Mouse (Mus musculus) bone marrow macrophage, adult 2 months (primary cell): ENCODE measurements around the gene Olfr1328. TPM values are rescaled to one million over a fixed set of nuclear protein-coding genes. Genes with fewer than 3 reads are reported as not detected.
"Not testable (repeated sequence)": the region's sequence is repeated elsewhere in the genome, so short reads cannot be mapped to it uniquely, and the experiment has no call there.

Source experiments
- H3K27ac ChIP-seq: 2 replicates; pipeline ENCODE4 v1.5.1; 2012; ENCODE audit warnings: low read depth, low read length; ENCODE audit not compliant: insufficient read depth
- H3K4me1 ChIP-seq: 2 replicates; pipeline ENCODE4 v1.6.1; 2012; ENCODE audit warnings: low read length; ENCODE audit not compliant: control insufficient read depth, insufficient read depth
- H3K4me3 ChIP-seq: 2 replicates; pipeline ENCODE4 v1.5.1; 2012; ENCODE audit warnings: mild to moderate bottlenecking, low read length, moderate library complexity; ENCODE audit not compliant: insufficient read depth
- CTCF ChIP-seq: IDR thresholded peaks from 2 replicates; pipeline ENCODE4 v1.5.1; 2012; ENCODE audit warnings: low read depth, mild to moderate bottlenecking, low read length, moderate library complexity
- POLR2A ChIP-seq: IDR thresholded peaks from 2 replicates; pipeline ENCODE4 v1.6.1; 2012; ENCODE audit warnings: mild to moderate bottlenecking, low read depth, low read length, borderline replicate concordance
- polyA plus RNA-seq: library from polyadenylated mRNA; stranded (reverse); fragments of >200 nt; gene quantifications from 2 replicates; pipeline ENCODE4 v1.2.4, GENCODE M21; 2012; ENCODE audit not compliant: missing spikeins, insufficient read depth, insufficient read length

The Olfr1328 gene
- not detected in 2 replicates for polyA plus RNA-seq

DNA sequence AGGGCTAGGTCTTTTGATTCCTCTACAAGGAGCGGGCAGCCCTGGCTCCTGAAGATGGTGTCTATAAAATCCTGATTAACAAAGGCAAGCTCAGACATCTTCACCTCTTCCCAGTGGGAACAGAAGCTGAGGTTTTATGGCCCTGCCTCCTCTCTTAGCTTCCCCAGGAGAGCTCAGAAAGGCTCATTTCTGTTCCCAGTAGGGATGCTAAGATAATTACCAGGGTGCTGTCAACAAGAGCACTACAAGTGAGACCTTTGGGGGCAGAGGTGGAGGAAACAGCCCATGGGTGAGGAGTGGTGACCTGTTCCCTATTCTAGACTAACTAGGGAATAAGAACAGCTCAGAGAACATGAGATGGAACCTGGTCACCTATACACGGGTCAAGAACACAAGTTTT is at the start of gene Olfr1328:
Olfr1328 (minus strand) TSS at position 101 of the 400 bp plus-strand sequence.
- no peak within 1 kb of the TSS for H3K4me3 ChIP-seq
- no peaks in the 10 kb centered on the region for H3K4me1 ChIP-seq
- H3K27ac ChIP-seq: no peak within 1 kb of the TSS
- TF ChIP-seq CTCF (no peak), POLR2A (no peak)

DNA sequence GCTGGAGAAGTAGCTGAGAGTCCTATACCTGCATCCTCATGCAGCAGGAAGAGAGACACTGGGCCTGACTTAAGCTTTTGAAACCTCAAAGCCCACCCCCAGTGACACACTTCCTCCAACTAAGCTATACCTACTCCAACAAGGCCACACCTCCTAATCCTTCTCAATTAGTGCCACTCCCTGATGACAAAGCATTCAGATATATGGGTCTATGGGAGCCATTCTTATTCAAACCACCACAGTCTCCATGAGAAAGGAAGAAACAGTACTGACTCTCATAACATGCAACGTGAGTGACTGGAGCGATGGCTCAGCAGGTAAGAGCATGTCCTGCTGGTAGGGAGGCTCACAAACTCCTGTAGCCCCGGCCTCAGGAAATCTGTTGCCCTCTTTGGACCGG is 46.9 kb upstream of the Olfr1328 start:
- H3K27ac ChIP-seq: no peak overlapping the region
- no peak for TF ChIP-seq POLR2A
- no peak for TF ChIP-seq CTCF
- no peak overlapping the region for H3K4me3 ChIP-seq
- H3K4me1 ChIP-seq: no peaks in the 10 kb centered on the region

DNA sequence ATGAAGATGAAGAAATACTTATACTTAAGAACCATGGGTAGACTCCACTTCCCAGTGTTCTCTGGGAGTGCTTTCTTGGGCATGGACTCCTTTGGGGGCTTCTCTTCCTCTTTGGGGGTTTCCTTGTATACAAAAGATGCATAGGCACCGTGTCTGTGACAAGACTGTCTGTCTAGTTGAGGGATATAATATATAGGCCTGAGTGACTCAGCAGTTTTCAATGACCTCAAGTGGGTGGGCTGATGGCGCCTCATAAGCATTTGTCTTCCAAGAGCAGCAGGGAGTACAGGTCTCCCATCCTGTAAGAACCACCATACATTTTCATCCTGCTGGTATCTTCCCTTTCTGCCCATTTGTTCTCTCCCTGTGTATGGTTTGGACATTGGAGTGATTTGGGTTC is 34.9 kb upstream of the Olfr1328 start:
- Histone ChIP-seq H3K4me3 (no peak overlapping the region), H3K4me1 (no peaks in the 10 kb centered on the region), H3K27ac (no peak overlapping the region)
- no peak for TF ChIP-seq CTCF
- TF ChIP-seq POLR2A: no peak

DNA sequence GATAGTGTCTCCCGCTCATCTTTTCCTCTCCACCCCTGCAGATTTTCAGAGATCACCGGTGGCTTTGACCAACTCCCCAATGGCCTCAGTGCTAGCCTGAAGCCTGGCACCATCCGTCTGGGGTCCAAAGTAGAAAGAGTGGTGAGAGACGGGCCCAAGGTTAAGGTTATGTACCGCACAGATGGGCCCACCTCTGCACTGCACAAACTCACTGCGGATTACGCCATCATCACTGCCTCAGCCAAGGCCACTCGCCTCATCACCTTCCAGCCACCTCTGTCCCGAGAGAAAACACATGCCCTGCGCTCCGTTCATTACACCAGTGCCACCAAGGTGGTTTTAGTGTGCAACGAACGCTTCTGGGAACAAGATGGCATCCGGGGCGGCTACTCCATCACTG is 29.3 kb upstream of the Olfr1328 start:
- TF ChIP-seq POLR2A (no peak), CTCF (no peak)
- H3K27ac ChIP-seq: no peak overlapping the region
- no peaks in the 10 kb centered on the region for H3K4me1 ChIP-seq
- H3K4me3 ChIP-seq: no peak overlapping the region

DNA sequence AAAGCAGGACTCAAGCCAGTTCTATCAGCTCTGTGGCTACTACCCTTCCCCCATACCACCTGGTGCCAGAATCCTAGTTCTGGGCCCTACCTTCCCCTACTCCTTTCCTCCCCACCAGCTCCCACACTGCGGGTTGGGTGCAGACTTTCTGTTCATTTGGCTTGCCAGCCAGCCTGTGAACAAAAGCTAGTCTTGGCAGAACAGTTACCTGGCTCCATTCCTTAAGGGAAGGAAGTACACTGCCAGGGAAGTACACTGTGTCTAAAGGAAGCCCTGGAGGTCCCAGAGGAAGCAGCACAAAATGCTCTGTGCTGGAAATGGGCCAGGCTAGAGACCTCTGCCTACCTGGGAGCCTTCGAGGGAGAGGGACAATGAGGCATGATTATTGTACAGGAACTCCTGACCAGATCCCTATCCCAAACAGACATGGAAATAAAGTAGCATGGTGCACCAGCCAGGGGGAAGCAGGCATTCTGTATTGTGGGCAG is 22.8 kb upstream of the Olfr1328 start, which contains the start of gene Lao1:
Lao1 (plus strand) TSS at position 438 of the 488 bp plus-strand sequence.
- H3K4me1 ChIP-seq: no peaks in the 10 kb centered on the region
- no peak within 1 kb of the TSS for H3K27ac ChIP-seq
- no peak within 1 kb of the TSS for H3K4me3 ChIP-seq
- TF ChIP-seq CTCF (no peak), POLR2A (no peak)

DNA sequence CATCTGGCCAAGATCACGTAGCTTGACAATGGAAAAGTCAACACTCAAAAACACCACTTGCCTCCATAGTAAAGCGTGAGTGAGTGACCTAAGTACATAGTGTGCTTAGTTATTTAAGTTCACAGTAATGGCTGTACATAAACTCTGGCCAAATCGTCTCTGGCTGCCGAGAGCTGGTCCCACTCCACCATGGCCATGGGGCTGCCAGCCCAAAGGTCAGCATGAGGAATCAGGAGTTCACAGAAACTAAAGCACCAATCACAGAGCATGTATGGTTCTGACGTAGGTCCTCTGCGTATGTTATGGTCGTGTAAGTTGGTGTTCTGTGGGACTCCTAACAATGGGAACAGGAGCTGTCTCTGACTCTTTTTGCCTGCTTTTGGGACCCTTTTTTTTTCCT is 20.4 kb upstream of the Olfr1328 start:
- no peaks in the 10 kb centered on the region for H3K4me1 ChIP-seq
- TF ChIP-seq CTCF (no peak), POLR2A (no peak)
- H3K4me3 ChIP-seq: no peak overlapping the region
- H3K27ac ChIP-seq: no peak overlapping the region

DNA sequence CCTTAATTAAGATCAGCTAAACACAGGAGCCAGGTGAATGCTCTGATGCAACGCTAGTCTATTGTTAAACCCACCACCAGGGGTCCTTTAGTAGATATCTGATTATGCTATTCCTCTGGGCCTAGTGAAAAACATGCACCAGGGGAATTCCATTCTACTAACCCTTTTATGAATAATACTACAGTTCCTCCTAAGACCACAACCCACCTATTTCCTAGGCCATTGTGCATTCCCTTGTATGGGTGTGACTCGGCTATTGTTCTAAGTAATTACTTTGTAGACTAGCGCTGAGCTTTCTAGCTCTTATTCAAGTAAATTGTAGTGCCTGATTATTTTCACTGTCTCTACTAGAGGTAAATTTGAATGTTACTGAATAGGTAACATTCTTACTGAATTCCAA is 7.1 kb downstream of the Olfr1328 start:
- not testable (repeated sequence) for H3K27ac ChIP-seq, H3K4me3 ChIP-seq, H3K4me1 ChIP-seq

DNA sequence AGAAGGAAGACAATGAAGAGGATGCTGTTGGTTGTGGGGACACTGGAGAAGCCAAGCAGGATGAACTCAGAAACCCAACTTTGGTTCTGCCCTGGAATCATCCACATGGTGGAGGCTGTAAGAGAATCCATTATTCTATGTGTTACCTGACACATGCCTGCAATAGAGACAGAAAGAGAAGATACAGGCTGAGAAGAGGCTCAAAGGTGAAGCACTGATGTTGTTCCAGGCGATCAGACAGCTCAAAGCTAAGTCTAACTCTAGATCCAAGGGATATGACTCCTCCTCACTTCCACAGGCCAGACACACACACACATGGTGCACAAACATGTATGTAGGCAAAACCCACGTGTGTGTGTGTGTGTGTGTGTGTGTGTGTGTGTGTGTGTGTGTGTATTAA is 21.0 kb downstream of the Olfr1328 start, which contains the start of gene Olfr1329:
Olfr1329 (minus strand) TSS at position 101 of the 400 bp plus-strand sequence.
- not testable (repeated sequence) for H3K4me1 ChIP-seq, H3K27ac ChIP-seq, H3K4me3 ChIP-seq

DNA sequence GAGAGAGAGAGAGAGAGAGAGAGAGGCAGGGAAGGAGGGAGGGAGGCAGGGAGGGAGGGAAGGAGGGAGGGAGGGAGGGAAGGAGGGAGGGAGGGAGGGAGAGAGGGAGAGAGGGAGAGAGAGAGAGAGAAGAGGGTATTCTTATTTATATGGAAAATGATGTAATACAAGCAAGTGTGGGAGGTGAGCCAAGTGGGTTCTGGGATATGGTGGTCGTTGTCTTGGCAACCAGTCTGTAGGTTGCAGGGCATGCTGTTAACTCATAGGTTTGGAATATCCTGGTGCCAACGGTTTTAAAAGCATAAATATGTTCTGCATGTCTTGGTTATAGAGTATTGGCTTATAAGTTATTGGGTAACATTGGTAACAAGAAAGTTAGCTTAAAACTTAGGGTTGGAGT is 36.4 kb downstream of the Olfr1328 start:
- H3K4me1 ChIP-seq: no peaks in the 10 kb centered on the region
- no peak overlapping the region for H3K4me3 ChIP-seq
- no peak overlapping the region for H3K27ac ChIP-seq
- TF ChIP-seq POLR2A: no peak

DNA sequence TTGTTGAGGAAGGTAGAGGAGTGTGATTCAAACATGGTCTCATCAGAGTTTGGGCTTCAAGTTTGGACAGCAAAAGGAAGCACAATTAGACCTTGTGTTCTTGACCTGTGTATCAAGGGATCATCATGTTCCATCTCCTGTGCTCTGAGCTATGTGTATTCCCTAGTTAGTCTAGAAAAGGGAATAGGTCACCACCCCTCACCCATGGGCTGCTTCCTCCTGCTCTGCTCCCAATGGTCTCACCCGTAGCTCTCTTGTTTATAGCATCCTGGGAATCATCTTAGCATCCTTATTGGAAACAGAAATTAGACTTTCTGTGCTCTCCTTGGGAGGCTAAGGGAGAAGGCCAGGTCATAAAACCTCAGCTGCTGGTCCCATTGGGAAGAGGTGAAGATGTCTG is 50.1 kb downstream of the Olfr1328 start, which contains the start of gene Olfr1330:
Olfr1330 (plus strand) TSS at position 301 of the 400 bp plus-strand sequence.
- H3K4me3 ChIP-seq: no peak within 1 kb of the TSS
- TF ChIP-seq CTCF (no peak), POLR2A (no peak)
- no peaks in the 10 kb centered on the region for H3K4me1 ChIP-seq
- no peak within 1 kb of the TSS for H3K27ac ChIP-seq

Other genes with a start within 250 kb of the Olfr1328 start
- not detected in 2 replicates for gene Olfr1342, start 245.9 kb downstream of the Olfr1328 start, polyA plus RNA-seq
- gene Olfr1341, start 235.1 kb downstream of the Olfr1328 start, polyA plus RNA-seq: not detected in 2 replicates
- 0.16 and 0.24 TPM in 2 replicates for gene Olfr1340, start 218.5 kb downstream of the Olfr1328 start, polyA plus RNA-seq
- not detected in 2 replicates for gene Olfr1339, start 206.4 kb downstream of the Olfr1328 start, polyA plus RNA-seq
- not detected in 2 replicates for gene Olfr1338, start 179.9 kb downstream of the Olfr1328 start, polyA plus RNA-seq
- gene Olfr1337, start 156.0 kb downstream of the Olfr1328 start, polyA plus RNA-seq: not detected in 2 replicates
- gene Olfr1335, start 128.7 kb downstream of the Olfr1328 start, polyA plus RNA-seq: not detected in 2 replicates
- not detected in 2 replicates for gene Olfr1333, start 102.3 kb downstream of the Olfr1328 start, polyA plus RNA-seq
- not detected in 2 replicates for gene Olfr1331, start 74.0 kb downstream of the Olfr1328 start, polyA plus RNA-seq
- 0.24 and 0.63 TPM in 2 replicates for gene Olfr1330, start 50.0 kb downstream of the Olfr1328 start, polyA plus RNA-seq
- not detected in 2 replicates for gene Olfr1329, start 21.1 kb downstream of the Olfr1328 start, polyA plus RNA-seq
- not detected in 2 replicates for gene Lao1, start 23.0 kb upstream of the Olfr1328 start, polyA plus RNA-seq
- 22.6 and 25.3 TPM in 2 replicates for gene Slc2a1, start 170.1 kb upstream of the Olfr1328 start, polyA plus RNA-seq
- gene Zfp691, start 235.6 kb upstream of the Olfr1328 start, polyA plus RNA-seq: 6.4 and 6.9 TPM in 2 replicates